Mouse (Mus musculus) midbrain, embryonic 12.5 days (tissue): ENCODE results near the gene Sacm1l. TPM values are rescaled to one million over a fixed set of nuclear protein-coding genes. Genes with fewer than 3 reads are reported as not detected.

Source experiments
- ATAC-seq: fragments of 200-750 bp; cut with Nextera tagmentation; 2 replicates; pipeline ENCODE4 v1.8.0; 2017; ENCODE audit warnings: low read depth, moderate TSS enrichment, moderate library complexity; ENCODE audit not compliant: low FRiP score
- H3K27ac ChIP-seq: fragments of 300-500 bp; sonication (generic); replicated peaks from 2 replicates; pipeline ENCODE4 v1.5.1; 2016; ENCODE audit warnings: mild to moderate bottlenecking
- H3K27me3 ChIP-seq: fragments of 300-500 bp; sonication (generic); 2 replicates; pipeline ENCODE4 v1.6.1; 2016; ENCODE audit warnings: mild to moderate bottlenecking
- H3K36me3 ChIP-seq: fragments of 300-500 bp; sonication (generic); 2 replicates; pipeline ENCODE4 v1.6.1; 2016
- H3K4me1 ChIP-seq: fragments of 300-500 bp; sonication (generic); 2 replicates; pipeline ENCODE4 v1.6.1; 2016
- H3K4me2 ChIP-seq: fragments of 300-500 bp; sonication (generic); replicated peaks from 2 replicates; pipeline ENCODE4 v1.6.1; 2016; ENCODE audit warnings: mild to moderate bottlenecking, moderate library complexity
- H3K4me3 ChIP-seq: fragments of 300-500 bp; sonication (generic); 2 replicates; pipeline ENCODE4 v1.5.1; 2016; ENCODE audit warnings: mild to moderate bottlenecking
- H3K9ac ChIP-seq: fragments of 300-500 bp; sonication (generic); replicated peaks from 2 replicates; pipeline ENCODE4 v1.6.1; 2016; ENCODE audit warnings: mild to moderate bottlenecking, moderate library complexity
- H3K9me3 ChIP-seq: fragments of 300-500 bp; sonication (generic); 2 replicates; pipeline ENCODE4 v1.6.1; 2016; ENCODE audit warnings: mild to moderate bottlenecking
- WGBS: fragments of 180-500 bp; shearing (Covaris S2); methylation state at CpG from one replicate; pipeline ENCODE4 v1.1.7; 2016; 5-methylcytosine and 5-hydroxymethylcytosine counted together
- polyA plus RNA-seq: library from polyadenylated mRNA; unstranded; fragments of >200 nt; fragmentation: Nextera tagmentation; extraction: Ambion mirVana; gene quantifications from 2 replicates; pipeline ENCODE4 v1.2.1, GENCODE M21; 2016

Sacm1l gene
- polyA plus RNA-seq, 1 experiment from 2014 or later = 54.2 TPM

DNA sequence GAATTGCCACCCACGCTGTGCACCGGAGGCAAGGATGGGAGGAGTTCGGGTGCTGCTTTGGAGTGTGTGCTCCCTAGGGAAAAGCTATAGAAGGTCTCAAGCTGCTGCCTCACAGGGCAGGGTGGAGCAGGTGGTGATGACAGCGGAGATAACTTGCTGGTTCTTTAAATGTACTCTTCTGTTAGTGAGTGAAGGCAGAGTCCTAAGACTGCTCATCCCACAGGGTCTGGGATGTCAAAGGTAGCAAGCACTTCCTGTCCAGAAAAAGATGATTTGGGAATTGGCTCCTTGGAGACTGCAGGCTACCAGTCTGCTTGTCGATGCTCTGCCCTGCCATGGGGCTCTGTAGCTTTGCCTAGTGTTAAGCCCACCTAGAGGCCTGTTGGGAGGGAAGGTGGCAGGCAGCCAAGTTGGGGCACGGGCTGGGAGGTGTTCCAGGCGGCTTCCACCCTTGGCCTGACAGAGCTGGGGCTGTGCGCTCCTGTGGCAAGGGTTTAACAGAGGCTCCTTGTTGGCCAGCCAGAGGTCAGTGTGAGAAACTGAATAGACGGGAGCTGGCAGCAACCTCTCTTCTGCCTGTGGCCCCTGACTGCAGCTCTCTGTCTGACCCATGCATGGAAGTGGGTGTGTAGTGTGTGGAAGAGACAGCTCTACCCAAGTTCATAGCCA is 37.5 kb upstream of the Sacm1l start:
- Histone ChIP-seq H3K9me3 (no peaks in the 10 kb centered on the region), H3K4me2 (no peak overlapping the region), H3K27ac (no peak overlapping the region), H3K4me1 (peaks cover 10% of the 10 kb centered on the region; the same call in 1 of the 2 replicates), H3K36me3 (no peaks in the 10 kb centered on the region), H3K27me3 (no peaks in the 10 kb centered on the region), H3K4me3 (no peak overlapping the region), H3K9ac (no peak overlapping the region)
- WGBS = 82% methylated on average over 9 of the region's 9 CpGs
- ATAC-seq = no peak

DNA sequence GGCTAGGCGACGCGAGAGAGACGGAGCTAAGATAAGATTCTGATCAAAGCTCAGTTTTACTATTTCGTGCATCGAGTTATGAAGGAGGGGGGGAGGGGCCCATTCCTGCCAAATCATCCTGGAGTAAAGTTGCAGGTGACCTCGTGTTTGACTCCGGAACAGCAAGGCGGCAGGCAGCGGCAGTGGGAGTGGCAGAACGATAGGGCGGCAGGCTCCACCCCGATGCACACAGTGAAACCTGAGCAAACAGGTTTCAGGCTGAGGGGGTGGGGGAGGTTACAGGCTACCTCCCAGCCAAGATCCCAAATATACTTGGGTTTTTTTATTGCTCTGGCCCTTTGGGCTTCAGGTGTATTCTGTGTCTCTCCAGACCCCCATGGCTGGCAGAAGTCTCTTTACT is 32.9 kb upstream of the Sacm1l start:
- 21% methylated on average over 13 of the region's 13 CpGs for WGBS
- Histone ChIP-seq H3K27me3 (no peaks in the 10 kb centered on the region), H3K4me3 (no peak overlapping the region), H3K9ac (no peak overlapping the region), H3K9me3 (no peaks in the 10 kb centered on the region), H3K4me1 (peaks cover 9% of the 10 kb centered on the region; the same call in 1 of the 2 replicates), H3K36me3 (peaks cover 14% of the 10 kb centered on the region; the same call in 1 of the 2 replicates), H3K4me2 (no peak overlapping the region), H3K27ac (no peak overlapping the region)
- ATAC-seq = no peak

- Histone ChIP-seq H3K4me2 (no peak overlapping the region), H3K36me3 (peaks cover 16% of the 10 kb centered on the region), H3K9ac (no peak overlapping the region), H3K4me1 (no peaks in the 10 kb centered on the region), H3K4me3 (no peak overlapping the region), H3K9me3 (no peaks in the 10 kb centered on the region), H3K27me3 (no peaks in the 10 kb centered on the region), H3K27ac (no peak overlapping the region)
- WGBS = 92% methylated on average over 5 of the region's 5 CpGs
- ATAC-seq = no peak
Measured at GRCm38 (mm10) chr9:123497906-123498305, 31.7 kb upstream of the Sacm1l start.

DNA sequence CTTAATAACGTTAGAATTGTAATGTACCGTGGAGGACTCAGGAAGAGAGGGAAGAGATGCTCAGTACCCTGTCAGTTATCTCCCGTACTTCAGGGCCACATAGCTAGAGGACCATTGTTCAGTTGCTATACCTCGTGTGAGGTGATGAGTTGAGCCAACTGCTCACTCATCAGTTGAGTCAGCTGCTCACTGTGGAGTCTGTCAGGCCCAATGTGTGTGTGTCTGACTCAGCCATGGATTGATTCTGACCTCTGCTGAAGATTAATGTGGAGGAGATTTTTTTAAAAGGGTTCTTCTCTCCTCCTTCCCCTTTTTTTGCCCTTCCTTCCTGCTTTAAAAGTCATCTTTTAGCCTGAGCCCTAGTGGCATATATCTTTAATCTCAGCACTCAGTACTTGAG is 29.1 kb upstream of the Sacm1l start:
- Histone ChIP-seq H3K4me3 (no peak overlapping the region), H3K36me3 (peaks cover 20% of the 10 kb centered on the region), H3K27ac (no peak overlapping the region), H3K27me3 (no peaks in the 10 kb centered on the region), H3K9me3 (no peaks in the 10 kb centered on the region), H3K4me1 (no peaks in the 10 kb centered on the region), H3K4me2 (no peak overlapping the region), H3K9ac (no peak overlapping the region)
- WGBS = 87% methylated on average over 4 of the region's 4 CpGs
- no peak for ATAC-seq

DNA sequence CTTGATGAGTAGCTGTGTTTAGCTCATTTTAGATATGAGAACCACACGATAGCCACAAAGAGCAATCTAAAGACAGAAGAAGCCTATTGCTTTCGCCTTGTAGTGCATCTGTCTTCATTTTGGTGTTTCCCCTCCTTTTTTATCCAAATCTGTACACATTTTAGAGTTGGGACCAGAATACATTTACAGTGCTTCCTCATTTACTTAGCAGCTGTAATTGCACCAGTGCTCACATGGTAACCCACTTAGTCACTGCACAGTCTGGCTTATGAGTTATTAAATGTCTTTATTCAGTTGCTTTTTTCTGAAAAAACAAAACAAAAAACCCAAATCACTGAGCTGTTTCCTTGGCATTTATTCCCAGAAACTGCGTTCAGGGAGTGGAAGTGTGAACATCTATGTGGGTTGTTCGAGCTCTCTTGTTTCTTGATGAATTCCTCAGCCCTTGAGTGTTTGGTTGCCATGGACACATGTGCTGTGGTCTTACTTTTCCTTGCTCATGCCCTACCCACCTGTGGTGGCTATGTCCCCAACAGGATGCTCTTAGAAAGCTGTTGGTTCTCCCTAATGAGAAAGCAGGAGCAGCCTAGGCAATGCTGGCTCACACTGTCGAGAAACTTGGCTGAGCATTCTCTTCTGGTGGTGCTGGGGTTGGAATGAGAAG is 26.3 kb upstream of the Sacm1l start:
- 82% methylated on average over 5 of the region's 5 CpGs for WGBS
- no peak overlapping the region for H3K4me3 ChIP-seq
- H3K4me1 ChIP-seq = no peaks in the 10 kb centered on the region
- no peak for ATAC-seq
- no peak overlapping the region for H3K27ac ChIP-seq
- no peak overlapping the region for H3K4me2 ChIP-seq
- no peaks in the 10 kb centered on the region for H3K27me3 ChIP-seq
- peaks cover 20% of the 10 kb centered on the region for H3K36me3 ChIP-seq
- no peak overlapping the region for H3K9ac ChIP-seq
- no peaks in the 10 kb centered on the region for H3K9me3 ChIP-seq

DNA sequence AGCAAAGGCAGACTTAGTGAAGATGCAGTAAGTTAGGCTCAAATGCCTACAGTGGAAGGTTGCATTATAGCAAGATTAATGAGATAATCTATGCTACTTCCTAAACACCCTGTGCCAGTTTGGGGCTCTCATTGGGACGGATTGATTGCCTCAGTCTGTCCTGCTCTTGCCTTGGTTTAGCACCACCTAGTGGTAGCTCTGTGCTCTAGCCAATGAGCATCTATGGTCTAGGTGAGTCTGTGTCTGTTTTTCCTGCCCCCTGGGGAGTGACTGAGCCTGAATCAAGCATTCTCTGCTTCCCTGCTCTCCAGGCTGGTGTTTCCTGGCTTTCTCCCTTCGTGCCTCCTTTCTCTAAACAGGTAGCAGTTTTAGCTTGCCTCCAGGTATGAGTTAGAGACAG is 25.2 kb upstream of the Sacm1l start:
- 11% methylated on average over 2 of the region's 2 CpGs for WGBS
- Histone ChIP-seq H3K9me3 (no peaks in the 10 kb centered on the region), H3K4me3 (no peak overlapping the region), H3K9ac (no peak overlapping the region), H3K4me2 (no peak overlapping the region), H3K36me3 (peaks cover 20% of the 10 kb centered on the region), H3K27ac (no peak overlapping the region), H3K4me1 (no peaks in the 10 kb centered on the region), H3K27me3 (no peaks in the 10 kb centered on the region)
- ATAC-seq = peak; percentile 62; the same call in 1 of the 2 replicates

DNA sequence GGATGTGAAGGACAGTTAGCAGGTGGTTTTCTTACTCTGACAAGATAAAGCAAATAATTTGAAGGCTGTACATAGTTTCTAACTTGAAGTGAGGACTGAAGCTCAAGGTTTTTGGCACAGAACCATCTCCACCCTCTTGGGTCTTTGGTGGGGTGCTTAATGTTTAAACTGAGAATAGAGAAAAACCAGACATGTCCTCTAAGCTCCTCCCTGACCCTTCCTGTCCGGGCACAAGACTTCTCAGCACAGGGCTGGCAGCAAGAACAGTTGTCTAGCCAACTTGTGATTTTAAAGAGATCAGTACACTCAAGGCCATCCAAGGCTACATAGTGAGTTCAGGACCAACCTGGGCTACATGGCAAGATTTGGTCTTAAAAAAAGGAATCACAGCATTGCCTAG is 24.0 kb upstream of the Sacm1l start:
- no peaks in the 10 kb centered on the region for H3K9me3 ChIP-seq
- no peaks in the 10 kb centered on the region for H3K4me1 ChIP-seq
- H3K27me3 ChIP-seq = no peaks in the 10 kb centered on the region
- H3K9ac ChIP-seq = no peak overlapping the region
- H3K4me3 ChIP-seq = no peak overlapping the region
- 82% methylated on average over 1 of the region's 1 CpGs for WGBS
- no peak overlapping the region for H3K27ac ChIP-seq
- no peak for ATAC-seq
- H3K4me2 ChIP-seq = no peak overlapping the region
- H3K36me3 ChIP-seq = peaks cover 13% of the 10 kb centered on the region

DNA sequence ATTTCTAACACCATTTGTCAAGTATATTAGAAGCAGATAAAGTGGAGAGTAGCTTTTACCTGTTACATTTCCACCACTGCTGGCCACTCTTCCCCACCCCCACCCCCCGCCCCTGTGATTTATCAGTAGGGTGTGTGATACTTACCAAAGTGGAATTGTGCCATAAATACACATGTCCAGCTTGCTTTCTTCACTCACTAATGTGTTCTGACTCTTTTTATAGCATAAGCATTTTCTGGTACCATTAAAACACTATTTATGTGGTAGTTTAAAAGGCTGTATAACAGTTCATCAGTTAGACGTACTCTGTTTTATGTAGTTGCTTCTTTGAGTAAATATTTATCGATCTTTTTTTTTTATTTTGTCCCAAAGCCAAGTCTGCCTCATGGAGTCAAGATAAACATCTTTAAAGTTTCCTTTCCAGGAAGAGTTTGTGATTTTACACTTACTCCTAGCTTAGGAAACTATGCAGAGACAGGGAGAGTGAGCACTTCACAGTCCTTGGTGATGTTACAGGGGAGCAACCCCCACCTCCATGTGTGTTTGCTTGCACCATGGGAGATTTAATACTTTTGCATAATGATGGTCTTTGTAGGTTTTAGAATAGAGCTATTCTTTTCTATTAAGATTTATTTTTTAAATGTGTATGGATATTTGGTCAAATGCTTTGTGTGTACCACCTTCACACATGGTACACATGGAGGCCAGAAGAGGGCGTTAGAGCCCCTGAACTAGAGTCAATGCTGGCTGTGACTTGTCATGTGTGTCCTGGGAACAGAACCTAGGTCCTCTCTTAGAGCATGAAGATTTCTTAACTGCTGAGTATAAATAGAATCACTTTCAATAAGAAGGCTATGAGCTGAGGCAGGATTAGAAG is 23.1 kb upstream of the Sacm1l start:
- H3K27ac ChIP-seq = no peak overlapping the region
- peaks cover 12% of the 10 kb centered on the region for H3K36me3 ChIP-seq
- H3K9me3 ChIP-seq = no peaks in the 10 kb centered on the region
- no peak for ATAC-seq
- H3K27me3 ChIP-seq = no peaks in the 10 kb centered on the region
- WGBS = 86% methylated on average over 4 of the region's 4 CpGs
- H3K4me3 ChIP-seq = no peak overlapping the region
- no peak overlapping the region for H3K9ac ChIP-seq
- no peak overlapping the region for H3K4me2 ChIP-seq
- no peaks in the 10 kb centered on the region for H3K4me1 ChIP-seq

DNA sequence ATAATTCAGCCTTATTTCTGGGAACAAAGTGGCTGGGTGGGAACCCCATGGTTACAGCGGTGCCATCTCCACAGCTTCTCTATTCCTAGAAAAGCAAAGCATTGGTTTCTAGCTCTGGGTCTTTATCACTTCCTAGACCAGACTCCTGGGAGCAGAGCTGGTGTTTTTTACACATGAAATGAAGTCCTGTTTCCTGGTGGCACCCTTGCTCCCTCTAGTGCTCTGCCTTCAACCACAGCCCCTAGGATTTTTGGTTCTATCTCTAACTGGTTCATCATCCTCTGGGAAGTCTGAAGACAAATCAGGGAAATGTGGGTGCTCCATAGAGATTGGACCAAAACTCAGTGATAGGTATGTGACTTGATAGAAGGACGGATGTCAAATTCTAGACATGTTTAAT is 22.2 kb upstream of the Sacm1l start:
- ATAC-seq = no peak
- Histone ChIP-seq H3K4me2 (no peak overlapping the region), H3K27ac (no peak overlapping the region), H3K4me1 (no peaks in the 10 kb centered on the region), H3K4me3 (no peak overlapping the region), H3K9me3 (no peaks in the 10 kb centered on the region), H3K27me3 (no peaks in the 10 kb centered on the region), H3K36me3 (peaks cover 16% of the 10 kb centered on the region), H3K9ac (no peak overlapping the region)
- 90% methylated on average over 2 of the region's 2 CpGs for WGBS

- ATAC-seq = no peak
Measured at GRCm38 (mm10) chr9:123508986-123509385, 20.6 kb upstream of the Sacm1l start.

GRCm38 (mm10) chr9:123509638-123510604 is 19.6 kb upstream of the Sacm1l start:
- no peak overlapping the region for H3K4me2 ChIP-seq
- H3K4me1 ChIP-seq = no peaks in the 10 kb centered on the region
- H3K36me3 ChIP-seq = peaks cover 10% of the 10 kb centered on the region
- no peak overlapping the region for H3K27ac ChIP-seq
- no peaks in the 10 kb centered on the region for H3K9me3 ChIP-seq
- 83% methylated on average over 8 of the region's 8 CpGs for WGBS
- no peaks in the 10 kb centered on the region for H3K27me3 ChIP-seq
- H3K4me3 ChIP-seq = no peak overlapping the region
- ATAC-seq = no peak
- no peak overlapping the region for H3K9ac ChIP-seq

More at GRCm38 (mm10) chr9:123508986-123509385, 20.6 kb upstream of the Sacm1l start:
- H3K4me2 ChIP-seq = no peak overlapping the region
- H3K9me3 ChIP-seq = no peaks in the 10 kb centered on the region
- H3K4me1 ChIP-seq = no peaks in the 10 kb centered on the region
- WGBS = 89% methylated on average over 2 of the region's 2 CpGs
- no peaks in the 10 kb centered on the region for H3K27me3 ChIP-seq
- H3K9ac ChIP-seq = no peak overlapping the region
- H3K4me3 ChIP-seq = no peak overlapping the region
- no peak overlapping the region for H3K27ac ChIP-seq
- H3K36me3 ChIP-seq = peaks cover 10% of the 10 kb centered on the region
